Mouse (Mus musculus) forebrain, postnatal 0 days (tissue): ENCODE measurements around the gene Hs3st1. TPM values are rescaled to one million over a fixed set of nuclear protein-coding genes. Genes with fewer than 3 reads are reported as not detected.

Experiments
- ATAC-seq: fragments of 200-750 bp; cut with Nextera tagmentation; 2 replicates; pipeline ENCODE4 v1.8.0; 2017; ENCODE audit warnings: mild to moderate bottlenecking, moderate library complexity
- DNase-seq: peaks from one replicate; pipeline ENCODE4 v3.0.0-alpha.2; 2015
- H3K27ac ChIP-seq: fragments of 300-500 bp; sonication (generic); 2 replicates; pipeline ENCODE4 v1.5.1; 2014; ENCODE audit warnings: low read depth, mild to moderate bottlenecking, antibody characterized with exemption, low read length, moderate library complexity, mixed read lengths
- H3K27me3 ChIP-seq: fragments of 300-500 bp; sonication (generic); 2 replicates; pipeline ENCODE4 v1.6.1; 2014; ENCODE audit warnings: mild to moderate bottlenecking, low read length, mixed read lengths; ENCODE audit not compliant: insufficient read depth
- H3K36me3 ChIP-seq: fragments of 300-500 bp; sonication (generic); 2 replicates; pipeline ENCODE4 v1.6.1; 2014; ENCODE audit warnings: mild to moderate bottlenecking, moderate library complexity; ENCODE audit not compliant: insufficient read depth
- H3K4me1 ChIP-seq: fragments of 300-500 bp; sonication (generic); 2 replicates; pipeline ENCODE4 v1.6.1; 2014; ENCODE audit warnings: antibody characterized with exemption; ENCODE audit not compliant: insufficient read depth
- H3K4me2 ChIP-seq: fragments of 300-500 bp; sonication (generic); 2 replicates; pipeline ENCODE4 v1.6.1; 2014; ENCODE audit warnings: low read depth, mild to moderate bottlenecking, moderate library complexity
- H3K4me3 ChIP-seq: fragments of 300-500 bp; sonication (generic); 2 replicates; pipeline ENCODE4 v1.5.1; 2014; ENCODE audit warnings: low read depth, low read length, mixed read lengths
- H3K9ac ChIP-seq: fragments of 300-500 bp; sonication (generic); 2 replicates; pipeline ENCODE4 v1.6.1; 2014; ENCODE audit warnings: mild to moderate bottlenecking
- H3K9me3 ChIP-seq: fragments of 300-500 bp; sonication (generic); 2 replicates; pipeline ENCODE4 v1.6.1; 2016; ENCODE audit warnings: low read length
- CTCF ChIP-seq: sonication (generic); IDR thresholded peaks from 2 replicates; pipeline ENCODE4 v1.5.1; 2016; ENCODE audit warnings: antibody characterized with exemption, control low read depth, low read depth
- WGBS: fragments of 180-500 bp; shearing (Covaris S2); extraction: QIAGEN DNeasy Blood & Tissue Kit; methylation state at CpG from one replicate; pipeline ENCODE4 v1.1.7; 2014; 5-methylcytosine and 5-hydroxymethylcytosine counted together
- polyA plus RNA-seq: library from polyadenylated mRNA; unstranded; fragments of >200 nt; fragmentation: Nextera tagmentation; extraction: Ambion mirVana; gene quantifications from 2 replicates; pipeline ENCODE4 v1.2.1, GENCODE M21; 2015
- total RNA-seq: library from RNA; depleted of rRNA; stranded (reverse); fragments of >200 nt; gene quantifications from 2 replicates; pipeline ENCODE4 v1.2.3, GENCODE M21; 2014

The Hs3st1 gene
- total and polyA plus RNA-seq, 2 experiments from 2014 or later: 36.7 to 41.9 TPM

DNA sequence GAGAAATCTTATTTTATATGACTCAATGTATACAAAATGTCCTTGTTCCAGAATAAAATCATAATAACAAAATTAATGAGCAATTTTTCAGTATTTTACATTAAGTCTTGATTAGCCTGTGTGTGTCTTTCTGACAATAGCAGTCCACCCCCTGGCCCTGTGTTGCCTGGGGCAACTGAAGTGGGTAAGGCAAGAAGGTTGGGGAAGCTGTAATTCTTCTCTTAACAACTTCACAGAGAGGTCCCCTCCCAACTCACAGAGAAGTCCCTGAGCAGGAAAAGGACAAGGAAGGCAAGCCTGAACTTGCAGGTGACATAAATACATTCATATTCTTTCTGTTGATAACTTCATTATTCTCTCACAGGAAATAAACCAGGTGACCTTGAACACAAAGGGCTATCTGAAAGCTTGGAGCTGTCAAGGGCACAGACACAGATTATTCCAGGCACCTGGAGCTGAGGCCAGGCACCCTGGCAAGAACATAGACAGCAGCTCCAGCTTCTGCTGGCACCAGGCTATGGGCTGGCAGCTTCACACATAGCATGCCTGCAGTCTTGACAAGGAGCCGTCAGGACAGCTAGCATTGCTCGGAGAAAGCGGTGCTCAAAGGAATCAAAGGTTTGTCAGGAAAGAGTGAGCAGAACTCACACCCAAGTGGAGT, 134.9 kb downstream of the Hs3st1 start:
- Histone ChIP-seq H3K4me1 (peaks cover 5% of the 10 kb centered on the region), H3K4me3 (no peak overlapping the region), H3K36me3 (no peaks in the 10 kb centered on the region), H3K27me3 (no peaks in the 10 kb centered on the region), H3K9me3 (no peaks in the 10 kb centered on the region), H3K27ac (no peak overlapping the region), H3K4me2 (no peak overlapping the region), H3K9ac (no peak overlapping the region)
- no peak for TF ChIP-seq CTCF
- 49% methylated on average over 3 of the region's 3 CpGs for WGBS
- DNase-seq (no peak), ATAC-seq (no peak)

DNA sequence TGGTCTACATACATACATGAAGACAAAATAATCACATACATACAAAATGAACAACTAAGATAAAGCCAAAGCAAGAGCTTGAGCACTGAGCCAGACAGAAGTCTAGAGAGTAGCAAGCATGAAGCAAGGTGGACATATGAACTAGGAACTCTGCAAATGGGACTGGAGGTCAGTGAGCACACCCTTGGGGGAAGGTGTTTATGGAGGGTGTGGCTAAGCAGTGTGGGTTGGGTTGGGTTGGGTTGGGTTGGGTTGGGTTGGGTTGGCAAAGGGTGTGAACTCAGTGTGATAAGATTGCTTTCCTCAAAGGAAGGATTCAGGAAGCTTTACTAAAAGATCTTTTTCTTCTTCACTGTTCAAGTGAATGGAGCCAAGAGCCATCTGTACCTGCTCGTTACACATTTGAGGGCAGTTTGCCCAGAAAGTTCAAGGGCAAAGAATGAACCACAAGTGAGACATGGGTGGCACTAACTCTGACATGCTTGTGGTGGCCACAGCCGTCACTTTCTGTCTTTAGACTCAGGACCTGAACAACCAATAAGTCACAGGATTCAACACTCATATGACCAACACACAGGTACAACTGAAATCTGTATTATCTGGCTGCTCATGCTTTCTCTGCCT, 137.8 kb downstream of the Hs3st1 start:
- Histone ChIP-seq H3K27me3 (no peaks in the 10 kb centered on the region), H3K27ac (no peak overlapping the region), H3K9me3 (no peaks in the 10 kb centered on the region), H3K4me1 (no peaks in the 10 kb centered on the region), H3K9ac (no peak overlapping the region), H3K36me3 (0 out of 2 replicates have a peak, but pooled peaks cover 5% of the 10 kb centered on the region), H3K4me3 (no peak overlapping the region), H3K4me2 (no peak overlapping the region)
- WGBS: 56% methylated on average over 2 of the region's 2 CpGs
- no peak for TF ChIP-seq CTCF
- ATAC-seq (no peak), DNase-seq (no peak)

DNA sequence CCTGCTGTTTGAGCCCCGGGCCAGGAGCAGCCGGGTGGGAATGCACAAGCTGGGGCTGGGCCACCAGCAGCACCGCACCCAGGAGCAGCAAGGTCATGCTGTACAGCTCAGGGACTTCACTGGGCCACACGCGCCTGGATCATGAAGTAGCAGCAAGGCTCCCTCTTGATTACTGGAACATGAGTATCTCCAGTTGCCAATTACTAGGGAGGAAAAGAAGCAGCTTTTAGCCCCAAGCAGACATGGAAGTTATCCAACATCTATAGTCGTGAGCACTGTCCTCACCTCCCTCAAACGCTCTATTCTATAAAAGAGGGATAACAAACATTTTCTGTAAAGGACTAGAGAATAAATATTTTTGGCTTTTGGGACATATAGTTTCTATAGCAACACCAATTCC, 140.1 kb downstream of the Hs3st1 start:
- TF ChIP-seq CTCF: no peak
- Histone ChIP-seq H3K36me3 (0 out of 2 replicates have a peak, but pooled peaks cover 5% of the 10 kb centered on the region), H3K4me1 (no peaks in the 10 kb centered on the region), H3K9me3 (no peaks in the 10 kb centered on the region), H3K4me3 (no peak overlapping the region), H3K4me2 (no peak overlapping the region), H3K27me3 (no peaks in the 10 kb centered on the region), H3K27ac (no peak overlapping the region), H3K9ac (no peak overlapping the region)
- WGBS: 87% methylated on average over 7 of the region's 7 CpGs
- DNase-seq (no peak), ATAC-seq (no peak)

DNA sequence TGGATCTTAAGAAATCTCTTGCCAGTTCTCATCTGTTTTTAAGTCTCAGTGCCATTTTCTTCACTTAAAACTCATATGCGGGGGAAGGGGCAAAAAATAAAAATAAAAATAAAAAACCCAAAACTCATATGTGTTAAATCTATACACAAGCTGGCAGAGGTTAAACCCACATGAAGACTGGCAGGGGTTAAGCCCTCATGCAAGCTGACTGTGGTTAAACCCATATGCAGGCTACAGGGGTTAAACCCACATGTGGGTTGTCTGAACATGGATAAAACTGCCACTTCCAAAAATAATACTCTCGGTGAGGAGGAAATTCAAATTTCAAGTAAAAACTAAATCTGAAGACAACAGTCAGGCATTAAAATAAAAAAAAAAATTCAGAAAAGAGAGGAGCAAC, 141.7 kb downstream of the Hs3st1 start:
- H3K4me3 ChIP-seq: no peak overlapping the region
- no peak overlapping the region for H3K4me2 ChIP-seq
- no peaks in the 10 kb centered on the region for H3K9me3 ChIP-seq
- WGBS: 85% methylated on average over 2 of the region's 2 CpGs
- no peaks in the 10 kb centered on the region for H3K4me1 ChIP-seq
- 0 out of 2 replicates have a peak, but pooled peaks cover 5% of the 10 kb centered on the region for H3K36me3 ChIP-seq
- H3K9ac ChIP-seq: no peak overlapping the region
- H3K27me3 ChIP-seq: no peaks in the 10 kb centered on the region
- DNase-seq (no peak), ATAC-seq (no peak)
- TF ChIP-seq CTCF: no peak
- H3K27ac ChIP-seq: no peak overlapping the region

DNA sequence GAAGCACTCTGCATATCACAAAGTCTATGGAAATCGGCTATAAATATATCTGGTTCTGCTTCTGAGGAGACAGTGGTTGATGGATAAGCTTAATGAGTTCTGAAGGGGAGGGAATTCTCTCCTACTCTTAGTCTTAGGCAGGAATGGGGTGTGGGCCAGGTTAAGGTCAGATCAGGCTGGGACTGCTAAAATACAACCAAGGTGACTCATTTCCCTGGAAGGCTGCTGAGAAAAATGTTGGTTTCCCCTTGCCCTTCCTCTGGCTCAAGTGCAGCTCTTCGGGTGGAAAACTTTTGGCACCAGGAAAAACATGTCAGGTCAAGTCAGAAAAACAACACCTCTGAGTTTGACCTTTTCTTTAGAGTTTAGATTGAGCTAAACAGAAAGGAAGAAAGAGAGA, 143.0 kb downstream of the Hs3st1 start:
- Histone ChIP-seq H3K9ac (no peak overlapping the region), H3K36me3 (0 out of 2 replicates have a peak, but pooled peaks cover 5% of the 10 kb centered on the region), H3K4me1 (no peaks in the 10 kb centered on the region), H3K9me3 (no peaks in the 10 kb centered on the region), H3K4me3 (no peak overlapping the region), H3K4me2 (no peak overlapping the region), H3K27ac (no peak overlapping the region), H3K27me3 (no peaks in the 10 kb centered on the region)
- ATAC-seq: no peak
- no peak for TF ChIP-seq CTCF
- no peak for DNase-seq
- 85% methylated on average over 2 of the region's 2 CpGs for WGBS

DNA sequence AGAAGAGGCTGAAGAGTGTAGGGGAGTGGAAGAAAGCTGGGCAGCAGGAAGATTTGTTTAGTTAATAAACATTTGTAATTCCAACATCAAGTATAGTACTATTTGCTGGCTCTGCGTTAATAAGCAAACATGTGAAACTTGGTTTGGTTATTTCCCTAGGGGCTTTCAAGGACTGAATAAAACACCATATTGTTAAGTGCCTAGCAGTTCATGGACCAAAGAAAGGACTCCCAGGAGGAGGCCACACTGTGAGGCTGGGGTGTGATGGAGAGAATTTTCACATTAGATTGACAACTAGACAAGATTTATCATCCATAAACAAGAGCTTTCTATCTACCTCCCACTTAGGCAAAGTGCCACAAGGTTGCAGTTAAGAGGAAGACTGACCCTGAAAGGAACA, 147.0 kb downstream of the Hs3st1 start:
- DNase-seq (no peak), ATAC-seq (no peak)
- no peak overlapping the region for H3K4me3 ChIP-seq
- H3K4me1 ChIP-seq: no peaks in the 10 kb centered on the region
- no peak overlapping the region for H3K9ac ChIP-seq
- H3K27ac ChIP-seq: no peak overlapping the region
- no peaks in the 10 kb centered on the region for H3K9me3 ChIP-seq
- H3K36me3 ChIP-seq: no peaks in the 10 kb centered on the region
- 53% methylated on average over 1 of the region's 1 CpGs for WGBS
- no peak overlapping the region for H3K4me2 ChIP-seq
- no peaks in the 10 kb centered on the region for H3K27me3 ChIP-seq
- TF ChIP-seq CTCF: no peak

DNA sequence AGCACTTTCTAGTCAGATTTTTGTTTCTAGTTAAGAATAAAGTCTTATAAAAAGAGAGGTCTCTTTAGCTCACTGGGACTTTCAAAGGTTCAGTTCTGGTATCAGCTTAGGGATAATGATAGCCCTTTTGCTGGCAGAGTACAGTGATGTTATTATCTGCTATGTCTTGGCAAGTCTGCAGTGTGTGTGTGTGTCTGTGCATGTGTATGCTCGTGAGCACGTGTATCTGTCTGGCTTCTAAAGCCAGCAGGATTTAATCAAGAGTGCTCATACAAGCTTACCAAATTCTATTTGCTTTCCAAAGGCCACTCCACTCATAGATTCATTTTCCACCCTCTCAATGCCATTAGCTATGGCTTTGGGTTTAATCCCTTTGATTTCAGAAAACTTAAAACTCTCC, 160.5 kb downstream of the Hs3st1 start:
- no peak for TF ChIP-seq CTCF
- Histone ChIP-seq H3K9me3 (no peaks in the 10 kb centered on the region), H3K27me3 (no peaks in the 10 kb centered on the region), H3K27ac (no peak overlapping the region), H3K9ac (no peak overlapping the region), H3K4me2 (no peak overlapping the region), H3K4me3 (no peak overlapping the region), H3K4me1 (no peaks in the 10 kb centered on the region), H3K36me3 (no peaks in the 10 kb centered on the region)
- DNase-seq (no peak), ATAC-seq (no peak)
- 49% methylated on average over 2 of the region's 2 CpGs for WGBS
